Comparison of ENCODE assay signal across 19 mouse cellular contexts in the genomic region with DNA sequence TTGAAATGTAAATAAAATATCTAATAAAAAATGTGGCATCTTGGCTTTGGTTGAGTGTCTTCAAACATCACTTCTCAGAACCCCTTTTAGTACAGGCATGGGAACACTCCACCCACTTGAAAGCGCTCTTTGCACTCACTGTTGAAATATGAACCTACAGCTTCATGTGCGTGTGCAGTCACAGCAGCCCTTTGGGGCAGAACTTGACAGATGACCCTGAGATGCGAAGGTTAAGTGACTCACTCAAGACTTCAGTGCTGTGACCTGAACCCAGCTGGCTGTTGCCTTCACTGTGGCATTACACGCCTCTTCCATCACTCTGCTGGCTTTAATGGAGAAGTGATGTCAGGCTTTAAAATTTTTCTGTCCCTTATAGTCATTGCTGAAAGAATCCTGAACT. TPM values are rescaled to one million over a fixed set of nuclear protein-coding genes. Genes with fewer than 3 reads are reported as not detected.
DNase-seq lines count a peak whose midpoint lies in the region; ATAC-seq lines count a peak whose summit lies in the region.
"Had no signal": no experiment of that assay in that cellular context is flagged by ENCODE, and none has a peak within 500 bp of the region (broad histone marks: within the 10 kb centered on the region; RNA-seq: fewer than 3 reads in every experiment).

No protein-coding gene starts in this region.

- H3K4me1 ChIP-seq in neural tube, embryonic 15.5 days: no peaks in the 10 kb centered on the region
- no peaks in the 10 kb centered on the region for H3K4me1 ChIP-seq in lung, embryonic 15.5 days
- no peaks in the 10 kb centered on the region for H3K4me1 ChIP-seq in intestine, embryonic 15.5 days (replicated peaks)
- H3K4me1 ChIP-seq: hindbrain, embryonic 15.5 days; liver, embryonic 12.5 days; stomach, embryonic 15.5 days had no signal

- 73% methylated on average over 4 of the region's 4 CpGs for WGBS in neural tube, embryonic 15.5 days
- 16% methylated on average over 4 of the region's 4 CpGs for WGBS in lung, embryonic 15.5 days
- WGBS in intestine, embryonic 15.5 days: 58% methylated on average over 4 of the region's 4 CpGs

- no peak overlapping the region for H3K9ac ChIP-seq in neural tube, embryonic 15.5 days (replicated peaks)
- H3K9ac ChIP-seq in lung, embryonic 15.5 days: no peak overlapping the region
- H3K9ac ChIP-seq in intestine, embryonic 15.5 days: no peak overlapping the region
- H3K9ac ChIP-seq: hindbrain, embryonic 15.5 days; liver, embryonic 12.5 days; stomach, embryonic 15.5 days had no signal

- no peaks in the 10 kb centered on the region for H3K9me3 ChIP-seq in neural tube, embryonic 15.5 days (replicated peaks)
- no peaks in the 10 kb centered on the region for H3K9me3 ChIP-seq in lung, embryonic 15.5 days
- no peaks in the 10 kb centered on the region for H3K9me3 ChIP-seq in intestine, embryonic 15.5 days
- H3K9me3 ChIP-seq: hindbrain, embryonic 15.5 days; liver, embryonic 12.5 days; stomach, embryonic 15.5 days had no signal

- peaks cover 15% of the 10 kb centered on the region for H3K36me3 ChIP-seq in neural tube, embryonic 15.5 days
- peaks cover 8% of the 10 kb centered on the region for H3K36me3 ChIP-seq in lung, embryonic 15.5 days
- no peaks in the 10 kb centered on the region for H3K36me3 ChIP-seq in intestine, embryonic 15.5 days

- no peak overlapping the region for H3K4me2 ChIP-seq in neural tube, embryonic 15.5 days
- no peak overlapping the region for H3K4me2 ChIP-seq in lung, embryonic 15.5 days
- H3K4me2 ChIP-seq in intestine, embryonic 15.5 days (replicated peaks): no peak overlapping the region
- H3K4me2 ChIP-seq: hindbrain, embryonic 15.5 days; liver, embryonic 12.5 days; stomach, embryonic 15.5 days had no signal

- no peak for ATAC-seq in neural tube, embryonic 15.5 days (ENCODE audit: low FRiP score)
- peak; percentile 88; the same call in 1 of the 2 replicates for ATAC-seq in lung, embryonic 15.5 days (ENCODE audit: borderline replicate concordance, extremely low read depth, low FRiP score, low TSS enrichment)
- ATAC-seq in intestine, embryonic 15.5 days: no peak
- no peak for ATAC-seq in cerebellum, adult (ENCODE audit: insufficient number of reproducible peaks, low FRiP score, low TSS enrichment)
- ATAC-seq: liver, embryonic 12.5 days had no signal

- no peak overlapping the region for H3K4me3 ChIP-seq in neural tube, embryonic 15.5 days (replicated peaks)
- no peak overlapping the region for H3K4me3 ChIP-seq in lung, embryonic 15.5 days
- H3K4me3 ChIP-seq in intestine, embryonic 15.5 days (replicated peaks): no peak overlapping the region
- H3K4me3 ChIP-seq: hindbrain, embryonic 15.5 days; liver, embryonic 12.5 days; myocyte; stomach, embryonic 15.5 days had no signal

- H3K27ac ChIP-seq in neural tube, embryonic 15.5 days (replicated peaks): no peak overlapping the region
- no peak overlapping the region for H3K27ac ChIP-seq in lung, embryonic 15.5 days
- H3K27ac ChIP-seq in intestine, embryonic 15.5 days: no peak overlapping the region
- H3K27ac ChIP-seq: hindbrain, embryonic 15.5 days; liver, embryonic 12.5 days; stomach, embryonic 15.5 days had no signal

- DNase-seq in embryo, embryonic 10 days (ENCODE audit: low spot score): peak; percentile 65
- no peak for DNase-seq in embryo, embryonic 9.5 days (ENCODE audit: extremely low spot score)
- DNase-seq in neural tube, embryonic 10.5 days (ENCODE audit: extremely low spot score, low spot score): peak; percentile 21
- no peak for DNase-seq in right cerebral cortex, postnatal 25 days
- DNase-seq: cerebellum, adult 18-20 months; kidney, adult 18-20 months; thymus, postnatal 36 days had no signal

- no peaks in the 10 kb centered on the region for H3K27me3 ChIP-seq in neural tube, embryonic 15.5 days (replicated peaks)
- no peaks in the 10 kb centered on the region for H3K27me3 ChIP-seq in lung, embryonic 15.5 days
- no peaks in the 10 kb centered on the region for H3K27me3 ChIP-seq in intestine, embryonic 15.5 days (replicated peaks)
- H3K27me3 ChIP-seq: hindbrain, embryonic 15.5 days; stomach, embryonic 15.5 days had no signal

RNA-seq across cellular contexts. Expression of a gene that starts 53.3 kb away (rescaled TPM):
- not detected in 2 replicates for polyA plus RNA-seq in neural tube, embryonic 15.5 days (2015; fragmentation: Nextera tagmentation; extraction: Ambion mirVana)
- polyA plus RNA-seq in lung, embryonic 15.5 days (2015; fragmentation: Nextera tagmentation; extraction: Ambion mirVana): not detected in 2 replicates
- not detected in 2 replicates for polyA plus RNA-seq in intestine, embryonic 15.5 days (2015; fragmentation: Nextera tagmentation; extraction: Ambion mirVana)
- polyA plus RNA-seq: cortical plate, adult 2 months; gonadal fat pad, adult 2 months; heart, embryonic 14.5 days; hindbrain, embryonic 15.5 days; liver, embryonic 12.5 days; myocyte; small intestine, adult 2 months; stomach, embryonic 15.5 days had no signal

RNA-seq across cellular contexts. Expression of a gene that starts 59.7 kb away (rescaled TPM):
- 7.9 and 8.5 TPM in 2 replicates for polyA plus RNA-seq in neural tube, embryonic 15.5 days (2015; fragmentation: Nextera tagmentation; extraction: Ambion mirVana)
- 5.7 and 6.0 TPM in 2 replicates for polyA plus RNA-seq in lung, embryonic 15.5 days (2015; fragmentation: Nextera tagmentation; extraction: Ambion mirVana)
- 6.3 and 6.7 TPM in 2 replicates for polyA plus RNA-seq in intestine, embryonic 15.5 days (2015; fragmentation: Nextera tagmentation; extraction: Ambion mirVana)

Comparison
In these comparisons a context has a peak if more than half of its experiments do, and no peak if none do; other contexts are left out.
1. DNase-seq: peak in embryo, embryonic 10 days (single experiment) and neural tube, embryonic 10.5 days (single experiment); none in embryo, embryonic 9.5 days (single experiment) and right cerebral cortex, postnatal 25 days (single experiment).